9 mouse cellular contexts compared by ENCODE assay signal in the genomic region with DNA sequence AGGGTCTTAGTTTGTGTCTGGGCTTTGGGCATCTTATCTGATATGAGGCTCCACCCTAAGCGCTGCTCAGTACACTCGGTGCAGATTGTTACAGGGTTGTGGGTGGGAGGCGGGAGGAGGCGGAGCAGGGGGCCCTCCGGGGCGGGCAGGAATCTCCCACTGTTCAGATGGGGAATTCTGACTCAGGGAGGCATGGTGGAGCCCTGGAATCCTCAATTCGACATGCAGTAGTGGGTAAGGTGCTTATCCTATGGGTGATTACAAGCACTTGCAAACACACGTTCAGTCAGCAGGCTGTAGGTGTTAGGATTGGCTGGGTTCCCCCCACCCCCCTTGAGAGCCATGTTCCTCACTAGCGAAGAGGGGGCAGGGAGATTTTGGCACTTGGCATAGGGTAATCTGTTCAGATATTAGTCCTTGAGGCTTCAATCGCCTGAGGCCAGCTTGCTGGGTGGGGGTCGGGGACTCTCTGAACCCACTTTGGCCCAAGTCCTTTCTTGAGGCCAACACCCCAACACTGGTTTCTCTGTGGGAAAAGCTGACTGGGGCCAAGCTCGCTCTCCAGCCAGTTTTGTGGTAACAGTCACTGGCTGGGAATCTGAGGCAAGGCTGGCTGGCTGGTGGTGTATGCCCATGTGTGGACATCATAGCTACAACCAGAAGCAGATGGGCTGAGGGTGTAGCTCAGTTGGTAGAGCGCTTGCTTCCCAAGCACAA. TPM values are rescaled to one million over a fixed set of nuclear protein-coding genes. Genes with fewer than 3 reads are reported as not detected.
DNase-seq lines count a peak whose midpoint lies in the region; ATAC-seq and TF ChIP-seq lines count a peak whose summit lies in the region.
"Had no signal": no experiment of that assay in that cellular context is flagged by ENCODE, and none has a peak within 500 bp of the region (broad histone marks: within the 10 kb centered on the region; RNA-seq: fewer than 3 reads in every experiment).

No protein-coding gene starts in this region.

- H3K36me3 ChIP-seq in kidney, embryonic 14.5 days (ENCODE audit: control insufficient read depth, insufficient read depth, low read length), result no peaks in the 10 kb centered on the region
- peaks cover 0 to 6% of the 10 kb centered on the region in 2 experiments; a peak in 2 of 4 replicates for H3K36me3 ChIP-seq in MEL (ENCODE audit: control insufficient read depth in 1 of 2, insufficient read depth in 2 of 2, low read length in 2 of 2)
- 0 out of 2 replicates have a peak, but pooled peaks cover under 1% of the 10 kb centered on the region for H3K36me3 ChIP-seq in embryonic facial prominence, embryonic 14.5 days (ENCODE audit: control insufficient read depth, insufficient read depth, low read length)
- H3K36me3 ChIP-seq in limb, embryonic 15.5 days, result peaks cover 9% of the 10 kb centered on the region

- TF ChIP-seq RAD21 in MEL (IDR thresholded peaks at IDR 0.05; ENCODE audit: low read depth, low read length), result no peak

- peaks cover 4% of the 10 kb centered on the region; the same call in 1 of the 2 replicates for H3K9me3 ChIP-seq in kidney, embryonic 14.5 days (ENCODE audit: control insufficient read depth, low read length)
- H3K9me3 ChIP-seq in MEL (replicated peaks; ENCODE audit: insufficient read depth, low read length), result no peaks in the 10 kb centered on the region
- H3K9me3 ChIP-seq in embryonic facial prominence, embryonic 14.5 days (ENCODE audit: control insufficient read depth, low read length), result no peaks in the 10 kb centered on the region
- H3K9me3 ChIP-seq in limb, embryonic 15.5 days, result no peaks in the 10 kb centered on the region

- H3K4me3 ChIP-seq in kidney, embryonic 14.5 days (ENCODE audit: low read length), result no peak overlapping the region
- H3K4me3 ChIP-seq in MEL (ENCODE audit: control insufficient read depth in 1 of 2, insufficient read depth in 1 of 2, low read depth in 2 of 2, low read length in 2 of 2), result peak overlapping the region; percentile 43 to 54
- peak overlapping the region; percentile 14; the same call in 1 of the 2 replicates for H3K4me3 ChIP-seq in embryonic facial prominence, embryonic 14.5 days (ENCODE audit: low read depth, low read length)
- H3K4me3 ChIP-seq in limb, embryonic 15.5 days, result 0 out of 2 replicates have a peak overlapping the region, but pooled peaks have one; percentile 11

- TF ChIP-seq POLR2A in MEL (IDR thresholded peaks at IDR 0.05; ENCODE audit: control insufficient read depth in 1 of 2, insufficient read depth in 1 of 2, low read depth in 1 of 2, low read length in 2 of 2, poor library complexity in 1 of 2), result no peak

- 34% methylated on average over 13 of the region's 13 CpGs for WGBS in kidney, embryonic 14.5 days
- 28% methylated on average over 13 of the region's 13 CpGs for WGBS in embryonic facial prominence, embryonic 14.5 days
- WGBS in limb, embryonic 15.5 days, result 25% methylated on average over 13 of the region's 13 CpGs

- TF ChIP-seq EP300 in MEL (IDR thresholded peaks at IDR 0.05; ENCODE audit: low read depth in 1 of 2, low read length in 2 of 2), result peak in 1 of 2 experiments; percentile 17; a peak in 1 of 4 replicates

- H3K27me3 ChIP-seq in kidney, embryonic 14.5 days (ENCODE audit: control insufficient read depth, insufficient read depth, low read length), result no peaks in the 10 kb centered on the region
- H3K27me3 ChIP-seq in MEL (ENCODE audit: control insufficient read depth in 1 of 2, insufficient read depth in 2 of 2, low read length in 2 of 2), result no peaks in the 10 kb centered on the region
- H3K27me3 ChIP-seq in embryonic facial prominence, embryonic 14.5 days (replicated peaks; ENCODE audit: control insufficient read depth, insufficient read depth, low read length), result no peaks in the 10 kb centered on the region
- H3K27me3 ChIP-seq in limb, embryonic 15.5 days, result no peaks in the 10 kb centered on the region

- H3K4me1 ChIP-seq in kidney, embryonic 14.5 days (ENCODE audit: control insufficient read depth, insufficient read depth, low read length), result peaks cover 8% of the 10 kb centered on the region
- H3K4me1 ChIP-seq in MEL (ENCODE audit: control insufficient read depth in 1 of 2, insufficient read depth in 2 of 2, low read length in 2 of 2), result peaks cover 0 to 20% of the 10 kb centered on the region in 2 experiments; a peak in 2 of 4 replicates
- H3K4me1 ChIP-seq in embryonic facial prominence, embryonic 14.5 days (ENCODE audit: control insufficient read depth, insufficient read depth, low read length), result peaks cover 13% of the 10 kb centered on the region
- H3K4me1 ChIP-seq in limb, embryonic 15.5 days, result peaks cover 28% of the 10 kb centered on the region

- H3K9ac ChIP-seq in kidney, embryonic 14.5 days (ENCODE audit: low read depth, low read length), result no peak overlapping the region
- peak overlapping the region; percentile 40 for H3K9ac ChIP-seq in MEL (ENCODE audit: control insufficient read depth, low read depth, low read length, poor library complexity, severe bottlenecking)
- peak overlapping the region; percentile 22; the same call in 1 of the 2 replicates for H3K9ac ChIP-seq in embryonic facial prominence, embryonic 14.5 days (ENCODE audit: low read depth, low read length)
- H3K9ac ChIP-seq in limb, embryonic 15.5 days, result no peak overlapping the region

- TF ChIP-seq CTCF in MEL (IDR thresholded peaks at IDR 0.05 in 2 of 3, conservative IDR thresholded peaks at IDR 0.05 in 1 of 3; ENCODE audit: control insufficient read depth in 1 of 3, insufficient read depth in 1 of 3, low read depth in 2 of 3, low read length in 3 of 3, poor library complexity in 1 of 3, severe bottlenecking in 1 of 3), result no peak

- H3K79me2 ChIP-seq in MEL (ENCODE audit: control insufficient read depth, insufficient read depth, low read length, poor library complexity), result peaks cover 2% of the 10 kb centered on the region

- peak overlapping the region; percentile 49; the same call in 1 of the 2 replicates for H3K27ac ChIP-seq in kidney, embryonic 14.5 days (ENCODE audit: low read depth, low read length)
- no peak overlapping the region for H3K27ac ChIP-seq in MEL (ENCODE audit: control insufficient read depth, low read depth, low read length)
- H3K27ac ChIP-seq in embryonic facial prominence, embryonic 14.5 days (replicated peaks; ENCODE audit: low read depth, low read length), result peak overlapping the region; percentile 65
- H3K27ac ChIP-seq in limb, embryonic 15.5 days, result peak overlapping the region; percentile 67

- DNase-seq in kidney, adult 8-10 months, result no peak
- DNase-seq in MEL (ENCODE audit: low read depth, low spot score), result peak; percentile 79
- peak; percentile 69 for DNase-seq in embryonic facial prominence, embryonic 14.5 days (ENCODE audit: low spot score)
- DNase-seq in adrenal gland, postnatal 14 days, result no peak
- no peak for DNase-seq in cerebellum, adult 9-11 months
- DNase-seq in cerebellum, postnatal 25 days, result no peak

- peak; percentile 86 for ATAC-seq in kidney, embryonic 14.5 days (ENCODE audit: low FRiP score, low TSS enrichment)
- peak; percentile 44 for ATAC-seq in embryonic facial prominence, embryonic 14.5 days (ENCODE audit: low read depth)
- ATAC-seq in limb, embryonic 15.5 days (ENCODE audit: insufficient number of reproducible peaks, low FRiP score, low TSS enrichment, low read depth), result peak; percentile 42; the same call in 1 of the 2 replicates

- H3K4me2 ChIP-seq in kidney, embryonic 14.5 days (replicated peaks; ENCODE audit: low read depth, low read length), result peak overlapping the region; percentile 44
- peak overlapping the region; percentile 50 for H3K4me2 ChIP-seq in embryonic facial prominence, embryonic 14.5 days (ENCODE audit: low read depth, low read length)
- H3K4me2 ChIP-seq in limb, embryonic 15.5 days, result peak overlapping the region; percentile 37

TF ChIP-seq in MEL, 35 proteins besides CTCF, POLR2A, EP300 and RAD21 (continues in another document):
- no peak for TF ChIP-seq NRF1 (IDR thresholded peaks at IDR 0.05; ENCODE audit: insufficient read depth, low read depth, low read length, poor library complexity, severe bottlenecking)
- TF ChIP-seq MAZ (IDR thresholded peaks at IDR 0.05; ENCODE audit: low read depth, low read length), result peak; percentile 43; the same call in 1 of the 2 replicates
- no peak for TF ChIP-seq ZKSCAN1 (IDR thresholded peaks at IDR 0.05; ENCODE audit: low read depth, low read length)
- TF ChIP-seq TBP (IDR thresholded peaks at IDR 0.05; ENCODE audit: low read depth, low read length), result 0 out of 2 replicates have a peak, but pooled peaks have one; percentile 14
- no peak for TF ChIP-seq ELF1 (IDR thresholded peaks at IDR 0.05; ENCODE audit: low read depth, low read length)
- TF ChIP-seq ZMIZ1 (IDR thresholded peaks at IDR 0.05; ENCODE audit: low read depth, low read length), result no peak
- no peak for TF ChIP-seq TCF12 (IDR thresholded peaks at IDR 0.05; ENCODE audit: low read depth, low read length)
- no peak for TF ChIP-seq USF1 (IDR thresholded peaks at IDR 0.05; ENCODE audit: low read depth, low read length)
- no peak for TF ChIP-seq SIN3A (IDR thresholded peaks at IDR 0.05; ENCODE audit: low read length)

RNA-seq across cellular contexts. Expression of a gene that starts 27.2 kb away (rescaled TPM):
- polyA plus RNA-seq in kidney, embryonic 14.5 days (2014; fragmentation: Nextera tagmentation; extraction: Ambion mirVana), result 0.14 TPM in 1 of 2 replicates, not detected in the other
- not detected in 2 replicates for total RNA-seq in MEL (2012; rRNA removed)
- not detected for polyA plus RNA-seq in MEL (2012; ENCODE audit: insufficient read depth in 1 of 2, insufficient read length in 2 of 2, low read depth in 1 of 2, low replicate concordance in 2 of 2, missing spikeins in 1 of 2)
- not detected in 2 replicates for polyA plus RNA-seq in embryonic facial prominence, embryonic 14.5 days (2014; fragmentation: Nextera tagmentation; extraction: Ambion mirVana)
- not detected in 2 replicates for polyA plus RNA-seq in limb, embryonic 15.5 days (2015; fragmentation: Nextera tagmentation; extraction: Ambion mirVana)
- total RNA-seq in adrenal gland, postnatal 14 days (2021), result not detected in 2 replicates
- polyA plus RNA-seq: large intestine, adult 2 months had no signal

RNA-seq across cellular contexts. Expression of a gene that starts 39.4 kb away (rescaled TPM):
- not detected in 2 replicates for polyA plus RNA-seq in kidney, embryonic 14.5 days (2014; fragmentation: Nextera tagmentation; extraction: Ambion mirVana)
- not detected in 2 replicates for total RNA-seq in MEL (2012; rRNA removed)
- not detected for polyA plus RNA-seq in MEL (2012; ENCODE audit: insufficient read depth in 1 of 2, insufficient read length in 2 of 2, low read depth in 1 of 2, low replicate concordance in 2 of 2, missing spikeins in 1 of 2)
- polyA plus RNA-seq in embryonic facial prominence, embryonic 14.5 days (2014; fragmentation: Nextera tagmentation; extraction: Ambion mirVana), result not detected in 2 replicates
- not detected in 2 replicates for polyA plus RNA-seq in limb, embryonic 15.5 days (2015; fragmentation: Nextera tagmentation; extraction: Ambion mirVana)
- total RNA-seq in adrenal gland, postnatal 14 days (2021), result not detected in 2 replicates
- polyA plus RNA-seq: large intestine, adult 2 months had no signal

RNA-seq across cellular contexts. Expression of a gene that starts 47.1 kb away (rescaled TPM):
- 60.9 and 69.9 TPM in 2 replicates for polyA plus RNA-seq in kidney, embryonic 14.5 days (2014; fragmentation: Nextera tagmentation; extraction: Ambion mirVana)
- total RNA-seq in MEL (2012; rRNA removed), result 60.7 and 66.5 TPM in 2 replicates
- polyA plus RNA-seq in MEL (2012; ENCODE audit: insufficient read depth in 1 of 2, insufficient read length in 2 of 2, low read depth in 1 of 2, low replicate concordance in 2 of 2, missing spikeins in 1 of 2), result 10 to 100 TPM in 1 of 2 experiments, not detected in 1; 90.1 TPM
- 48.6 and 54.1 TPM in 2 replicates for polyA plus RNA-seq in embryonic facial prominence, embryonic 14.5 days (2014; fragmentation: Nextera tagmentation; extraction: Ambion mirVana)
- polyA plus RNA-seq in limb, embryonic 15.5 days (2015; fragmentation: Nextera tagmentation; extraction: Ambion mirVana), result 26.8 and 34.8 TPM in 2 replicates
- total RNA-seq in adrenal gland, postnatal 14 days (2021), result 40.7 and 47.9 TPM in 2 replicates

Comparison
In these comparisons a context has a peak if more than half of its experiments do, and no peak if none do; other contexts are left out.
1. H3K9ac ChIP-seq: peak in MEL (single experiment) and embryonic facial prominence, embryonic 14.5 days (single experiment); none in kidney, embryonic 14.5 days (single experiment) and limb, embryonic 15.5 days (single experiment).
2. DNase-seq: peak in MEL (single experiment) and embryonic facial prominence, embryonic 14.5 days (single experiment); none in kidney, adult 8-10 months (0 of 2), adrenal gland, postnatal 14 days (single experiment), cerebellum, adult 9-11 months (single experiment) and cerebellum, postnatal 25 days (0 of 2).
3. Peak in every context shown above with its lines, with median percentiles within 50 percentile points of each other: ATAC-seq and H3K4me2 ChIP-seq.